Mouse (Mus musculus) liver, embryonic 15.5 days (tissue): Measurements from ENCODE around the gene Flt3. TPM values are rescaled to one million over a fixed set of nuclear protein-coding genes. Genes with fewer than 3 reads are reported as not detected.

Source experiments
- microRNA-seq: library from miRNA; unstranded; fragments of <30 nt; microRNA quantifications from one replicate; pipeline ENCODE4, GENCODE M21; 2016
- polyA plus RNA-seq: library from polyadenylated mRNA; unstranded; fragments of >200 nt; fragmentation: Nextera tagmentation; extraction: Ambion mirVana; gene quantifications from 2 replicates; pipeline ENCODE4 v1.2.1, GENCODE M21; 2015

Gene Flt3
- polyA plus RNA-seq, 1 experiment from 2014 or later: 1.4 TPM

Small RNA genes within 50 kb of the gene (microRNA-seq; reads per million reads assigned to microRNA genes)
- not detected for gene Mir7k

Other genes with a start within 250 kb of the Flt3 start
- gene Gsx1, start 211.8 kb downstream of the Flt3 start, polyA plus RNA-seq: not detected in 2 replicates
- not detected in 2 replicates for gene Pdx1, start 130.5 kb downstream of the Flt3 start, polyA plus RNA-seq
- gene Cdx2, start 93.2 kb downstream of the Flt3 start, polyA plus RNA-seq: not detected in 2 replicates
- 1.0 and 1.5 TPM in 2 replicates for gene Urad, start 78.0 kb downstream of the Flt3 start, polyA plus RNA-seq
- 28.7 and 30.0 TPM in 2 replicates for gene Pan3, start 29.7 kb upstream of the Flt3 start, polyA plus RNA-seq